Mouse (Mus musculus) stomach, embryonic 14.5 days (tissue): ENCODE measurements at regions not wholly inside any gene's neighbourhood (a gene's known extent, or its start where the extent isn't known, plus 50 kb on each side); places are given as distances from the start of the nearest gene placed in this dataset.

Experiments
- ATAC-seq: fragments of 200-750 bp; cut with Nextera tagmentation; 2 replicates; pipeline ENCODE4 v1.8.0; 2017; ENCODE audit warnings: low read depth, moderate TSS enrichment; ENCODE audit not compliant: insufficient number of reproducible peaks, insufficient read depth, low FRiP score
- H3K27ac ChIP-seq: fragments of 300-500 bp; sonication (generic); 2 replicates; pipeline ENCODE4 v1.5.1; 2014; ENCODE audit warnings: mild to moderate bottlenecking, low read length, moderate library complexity, mixed read lengths
- H3K27me3 ChIP-seq: fragments of 300-500 bp; sonication (generic); 2 replicates; pipeline ENCODE4 v1.6.1; 2014; ENCODE audit warnings: low read length, control low read depth, mixed read lengths; ENCODE audit not compliant: control insufficient read depth, insufficient read depth
- H3K36me3 ChIP-seq: fragments of 300-500 bp; sonication (generic); 2 replicates; pipeline ENCODE4 v1.6.1; 2014; ENCODE audit warnings: mild to moderate bottlenecking, control low read depth, low read length, moderate library complexity, mixed read lengths; ENCODE audit not compliant: control insufficient read depth, insufficient read depth
- H3K4me1 ChIP-seq: fragments of 300-500 bp; sonication (generic); 2 replicates; pipeline ENCODE4 v1.6.1; 2014; ENCODE audit warnings: low read length, control low read depth, mixed read lengths; ENCODE audit not compliant: control insufficient read depth, insufficient read depth
- H3K4me2 ChIP-seq: fragments of 300-500 bp; sonication (generic); replicated peaks from 2 replicates; pipeline ENCODE4 v1.6.1; 2014; ENCODE audit warnings: low read depth, low read length, control low read depth
- H3K4me3 ChIP-seq: fragments of 300-500 bp; sonication (generic); 2 replicates; pipeline ENCODE4 v1.5.1; 2014; ENCODE audit warnings: low read depth, low read length, control low read depth
- H3K9ac ChIP-seq: fragments of 300-500 bp; sonication (generic); replicated peaks from 2 replicates; pipeline ENCODE4 v1.6.1; 2014; ENCODE audit warnings: low read depth, mild to moderate bottlenecking, control low read depth, low read length, moderate library complexity, mixed read lengths
- H3K9me3 ChIP-seq: fragments of 300-500 bp; sonication (generic); 2 replicates; pipeline ENCODE4 v1.6.1; 2016; ENCODE audit warnings: low read depth, low read length, control low read depth; ENCODE audit not compliant: control insufficient read depth
- WGBS: fragments of 180-500 bp; shearing (Covaris S2); extraction: QIAGEN DNeasy Blood & Tissue Kit; methylation state at CpG from one replicate; pipeline ENCODE4 v1.1.7; 2014; 5-methylcytosine and 5-hydroxymethylcytosine counted together

GRCm38 (mm10) chr12:77568286-77568685 is 330.4 kb downstream of the Fut8 start:
- Histone ChIP-seq H3K4me1 (no peaks in the 10 kb centered on the region), H3K27me3 (no peaks in the 10 kb centered on the region), H3K9me3 (no peaks in the 10 kb centered on the region), H3K4me2 (no peak overlapping the region), H3K36me3 (no peaks in the 10 kb centered on the region), H3K4me3 (no peak overlapping the region), H3K9ac (no peak overlapping the region), H3K27ac (no peak overlapping the region)
- ATAC-seq, result no peak
- 3% methylated on average over 3 of the region's 3 CpGs for WGBS

- Histone ChIP-seq H3K27me3 (no peaks in the 10 kb centered on the region), H3K9me3 (no peaks in the 10 kb centered on the region), H3K27ac (no peak overlapping the region), H3K4me3 (no peak overlapping the region), H3K4me1 (no peaks in the 10 kb centered on the region), H3K36me3 (no peaks in the 10 kb centered on the region), H3K4me2 (no peak overlapping the region), H3K9ac (no peak overlapping the region)
- WGBS, result 81% methylated on average over 3 of the region's 3 CpGs
- ATAC-seq, result no peak
Measured at GRCm38 (mm10) chr12:77570501-77570900, 332.6 kb downstream of the Fut8 start.

- ATAC-seq, result no peak
- Histone ChIP-seq H3K36me3 (no peaks in the 10 kb centered on the region), H3K9me3 (no peaks in the 10 kb centered on the region), H3K4me3 (no peak overlapping the region), H3K27ac (no peak overlapping the region), H3K4me1 (no peaks in the 10 kb centered on the region), H3K9ac (no peak overlapping the region), H3K4me2 (no peak overlapping the region), H3K27me3 (no peaks in the 10 kb centered on the region)
- WGBS, result 79% methylated on average over 5 of the region's 5 CpGs
Measured at GRCm38 (mm10) chr12:77571071-77571470, 333.1 kb downstream of the Fut8 start.

GRCm38 (mm10) chr12:77575046-77575445 is 337.1 kb downstream of the Fut8 start:
- WGBS, result 54% methylated on average over 3 of the region's 3 CpGs
- H3K36me3 ChIP-seq, result no peaks in the 10 kb centered on the region
- H3K9ac ChIP-seq, result no peak overlapping the region
- H3K9me3 ChIP-seq, result no peaks in the 10 kb centered on the region
- H3K4me2 ChIP-seq, result no peak overlapping the region
- no peak for ATAC-seq
- no peak overlapping the region for H3K4me3 ChIP-seq
- H3K4me1 ChIP-seq, result no peaks in the 10 kb centered on the region
- H3K27ac ChIP-seq, result no peak overlapping the region
- no peaks in the 10 kb centered on the region for H3K27me3 ChIP-seq

- Histone ChIP-seq H3K27me3 (no peaks in the 10 kb centered on the region), H3K36me3 (no peaks in the 10 kb centered on the region), H3K4me2 (no peak overlapping the region), H3K27ac (no peak overlapping the region), H3K9me3 (no peaks in the 10 kb centered on the region), H3K4me1 (no peaks in the 10 kb centered on the region), H3K4me3 (no peak overlapping the region), H3K9ac (no peak overlapping the region)
- 73% methylated on average over 2 of the region's 2 CpGs for WGBS
- no peak for ATAC-seq
Measured at GRCm38 (mm10) chr12:77588297-77588696, 350.4 kb downstream of the Fut8 start.

- Histone ChIP-seq H3K4me2 (no peak overlapping the region), H3K36me3 (no peaks in the 10 kb centered on the region), H3K4me3 (no peak overlapping the region), H3K27me3 (no peaks in the 10 kb centered on the region), H3K9ac (no peak overlapping the region), H3K9me3 (no peaks in the 10 kb centered on the region), H3K4me1 (no peaks in the 10 kb centered on the region), H3K27ac (no peak overlapping the region)
- WGBS, result 60% methylated on average over 5 of the region's 5 CpGs
- ATAC-seq, result no peak
Measured at GRCm38 (mm10) chr12:77589416-77589815, 351.5 kb downstream of the Fut8 start.

GRCm38 (mm10) chr12:77594092-77594491 is 356.2 kb downstream of the Fut8 start:
- WGBS, result 88% methylated on average over 1 of the region's 1 CpGs
- Histone ChIP-seq H3K27me3 (no peaks in the 10 kb centered on the region), H3K9ac (no peak overlapping the region), H3K4me2 (no peak overlapping the region), H3K27ac (no peak overlapping the region), H3K4me3 (no peak overlapping the region), H3K4me1 (peaks cover 16% of the 10 kb centered on the region), H3K9me3 (no peaks in the 10 kb centered on the region), H3K36me3 (no peaks in the 10 kb centered on the region)
- no peak for ATAC-seq

GRCm38 (mm10) chr12:77594657-77595056 is 356.7 kb downstream of the Fut8 start:
- H3K36me3 ChIP-seq, result no peaks in the 10 kb centered on the region
- H3K4me3 ChIP-seq, result no peak overlapping the region
- H3K9me3 ChIP-seq, result no peaks in the 10 kb centered on the region
- no peak overlapping the region for H3K4me2 ChIP-seq
- H3K27ac ChIP-seq, result no peak overlapping the region
- H3K4me1 ChIP-seq, result peaks cover 16% of the 10 kb centered on the region
- no peaks in the 10 kb centered on the region for H3K27me3 ChIP-seq
- WGBS, result 57% methylated on average over 3 of the region's 3 CpGs
- no peak overlapping the region for H3K9ac ChIP-seq
- no peak for ATAC-seq

GRCm38 (mm10) chr12:77595821-77596220 is 357.9 kb downstream of the Fut8 start:
- Histone ChIP-seq H3K4me1 (peaks cover 16% of the 10 kb centered on the region), H3K9me3 (no peaks in the 10 kb centered on the region), H3K4me3 (no peak overlapping the region), H3K36me3 (no peaks in the 10 kb centered on the region), H3K27ac (no peak overlapping the region), H3K9ac (no peak overlapping the region), H3K27me3 (no peaks in the 10 kb centered on the region), H3K4me2 (no peak overlapping the region)
- no peak for ATAC-seq
- 84% methylated on average over 5 of the region's 5 CpGs for WGBS
